Mouse (Mus musculus) C2C12 (cell line): Measurements from ENCODE around the gene Bcs1l.

ENCODE experiments used
- CEBPB ChIP-seq: IDR thresholded peaks from one replicate; pipeline ENCODE4 v1.6.1; 2011; ENCODE audit warnings: low read depth, mild to moderate bottlenecking, control low read depth, moderate library complexity
- CTCF ChIP-seq: IDR thresholded peaks from one replicate; pipeline ENCODE4 v1.5.1; 2011; ENCODE audit not compliant: control insufficient read depth, insufficient read depth, insufficient read length
- USF1 ChIP-seq: IDR thresholded peaks from one replicate; pipeline ENCODE4 v1.6.1; 2011; ENCODE audit warnings: low read depth, mild to moderate bottlenecking, control low read depth, moderate library complexity

GRCm38 (mm10) chr1:74594434-74594833 is 6.3 kb downstream of the Bcs1l start:
- no peak for TF ChIP-seq CTCF
- no peak for TF ChIP-seq USF1
- no peak for TF ChIP-seq CEBPB
